Mouse (Mus musculus) bone marrow, adult 2 months (tissue): ENCODE measurements at regions not wholly inside any gene's neighbourhood (a gene's known extent, or its start where the extent isn't known, plus 50 kb on each side); places are given as distances from the start of the nearest gene placed in this dataset.

Source experiments
- CTCF ChIP-seq: fragments of 200-500 bp; IDR thresholded peaks from 2 replicates; pipeline ENCODE4 v1.5.1; 2011; ENCODE audit warnings: low read length, control low read depth; ENCODE audit not compliant: control insufficient read depth, insufficient read depth
- POLR2A ChIP-seq: fragments of 200-500 bp; IDR thresholded peaks from 2 replicates; pipeline ENCODE4 v1.6.1; 2011; ENCODE audit warnings: low read depth, mild to moderate bottlenecking, control low read depth, low read length, borderline replicate concordance; ENCODE audit not compliant: control insufficient read depth

GRCm38 (mm10) chr2:51542272-51542671, 85.0 kb upstream of the Tas2r134 start:
- TF ChIP-seq CTCF (peak; percentile 50), POLR2A (no peak)
